Mouse (Mus musculus) spleen, adult 2 months (tissue): Measurements from ENCODE around the gene Pim1.

Source experiments
- CTCF ChIP-seq: fragments of 200-500 bp; IDR thresholded peaks from 2 replicates; pipeline ENCODE4 v1.5.1; 2011; ENCODE audit warnings: mild to moderate bottlenecking, inconsistent platforms; ENCODE audit not compliant: insufficient read depth, insufficient read length, insufficient replicate concordance; ENCODE audit errors: extremely low read depth
- POLR2A ChIP-seq: fragments of 200-500 bp; IDR thresholded peaks from 2 replicates; pipeline ENCODE4 v1.6.1; 2011; ENCODE audit warnings: low read depth, low read length, inconsistent platforms

DNA sequence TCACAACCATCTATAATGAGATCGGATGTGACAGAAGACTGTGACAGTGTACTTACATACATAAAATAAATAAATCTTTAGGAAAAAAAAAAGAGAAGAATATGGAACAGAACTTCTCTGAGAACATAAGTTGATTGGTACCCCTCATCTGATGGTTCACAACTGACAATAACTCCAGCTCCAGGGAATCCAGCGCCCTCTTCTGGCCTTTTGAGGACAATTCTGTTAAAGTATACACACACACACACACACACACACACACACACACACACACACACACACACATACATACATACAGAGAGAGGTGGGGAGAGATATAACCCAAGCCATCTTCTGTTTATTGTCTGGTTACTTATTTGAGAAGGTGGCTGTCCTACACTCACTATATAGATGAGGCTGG is 6.1 kb upstream of the Pim1 start:
- TF ChIP-seq POLR2A (no peak), CTCF (no peak)
